Mouse (Mus musculus): ENCODE measurements at regions not wholly inside any gene's neighbourhood (a gene's known extent, or its start where the extent isn't known, plus 50 kb on each side); places are given as distances from the start of the nearest gene placed in this dataset.

GRCm38 (mm10) chr4:105326989-105327388 is 169.8 kb downstream of the Plpp3 start:
- no peak for DNase-seq (ENCODE audit: low spot score in 2 of 2)

GRCm38 (mm10) chr4:105327711-105328471 is 170.7 kb downstream of the Plpp3 start:
- DNase-seq (ENCODE audit: low spot score in 2 of 2), result no peak

GRCm38 (mm10) chr4:105328776-105329175 is 171.6 kb downstream of the Plpp3 start:
- DNase-seq (ENCODE audit: low spot score in 2 of 2), result peak in 1 of 2 experiments; percentile 10

GRCm38 (mm10) chr4:105332081-105332480 is 174.9 kb downstream of the Plpp3 start:
- DNase-seq (ENCODE audit: low spot score in 2 of 2), result no peak

- DNase-seq (ENCODE audit: low spot score in 2 of 2), result no peak
These were observed 178.7 kb downstream of the Plpp3 start for GRCm38 (mm10) chr4:105335872-105336271.

GRCm38 (mm10) chr4:105336557-105336956 is 179.4 kb downstream of the Plpp3 start:
- no peak for DNase-seq (ENCODE audit: low spot score in 2 of 2)

- DNase-seq (ENCODE audit: low spot score in 2 of 2), result no peak
These were observed 181.0 kb downstream of the Plpp3 start for GRCm38 (mm10) chr4:105338131-105338530.

GRCm38 (mm10) chr4:105338861-105339260 is 181.7 kb downstream of the Plpp3 start:
- DNase-seq (ENCODE audit: low spot score in 2 of 2), result no peak

DNA sequence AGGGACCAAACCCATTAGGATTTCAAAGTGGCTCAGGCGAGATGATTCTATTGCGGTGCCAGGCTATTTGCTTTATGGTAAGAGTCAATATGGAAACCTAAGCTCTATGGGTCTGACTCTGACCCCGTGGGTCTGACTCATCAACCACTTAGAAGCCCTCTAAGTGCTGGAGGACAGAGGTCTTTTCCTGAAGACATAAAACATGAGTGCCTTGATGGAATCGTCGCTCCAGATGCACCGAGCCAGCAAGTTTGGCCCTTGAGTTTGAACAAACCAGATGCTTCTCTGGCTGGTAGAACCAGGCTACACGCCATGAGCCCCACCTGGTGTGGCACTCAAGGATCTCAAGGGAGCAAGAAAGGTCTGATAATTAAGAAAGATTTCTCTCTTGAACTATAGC is 184.1 kb downstream of the Plpp3 start:
- no peak for DNase-seq (ENCODE audit: low spot score in 2 of 2)

DNA sequence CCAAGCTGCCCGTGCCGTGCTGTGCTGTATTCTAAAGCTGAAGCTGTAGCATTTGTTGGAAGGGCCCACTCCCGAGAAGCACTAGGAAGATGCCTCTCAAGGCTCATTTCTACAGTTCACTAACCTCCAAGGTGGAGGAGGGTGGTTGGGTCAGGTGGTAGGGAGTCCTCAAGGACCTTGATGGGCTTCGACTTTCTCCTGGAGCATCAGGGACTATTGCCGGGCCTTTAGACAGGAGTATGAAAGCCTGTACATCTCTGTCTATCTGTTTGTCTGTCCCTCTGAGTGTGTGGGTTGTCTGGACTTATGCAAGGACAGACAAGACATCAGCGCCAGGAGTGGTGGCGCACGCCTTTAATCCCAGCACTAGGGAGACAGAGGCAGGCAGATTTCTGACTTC is 189.7 kb downstream of the Plpp3 start:
- no peak for DNase-seq (ENCODE audit: low spot score in 2 of 2)

- DNase-seq (ENCODE audit: low spot score in 2 of 2), result no peak
These were observed 190.8 kb downstream of the Plpp3 start for GRCm38 (mm10) chr4:105347911-105348310.

DNA sequence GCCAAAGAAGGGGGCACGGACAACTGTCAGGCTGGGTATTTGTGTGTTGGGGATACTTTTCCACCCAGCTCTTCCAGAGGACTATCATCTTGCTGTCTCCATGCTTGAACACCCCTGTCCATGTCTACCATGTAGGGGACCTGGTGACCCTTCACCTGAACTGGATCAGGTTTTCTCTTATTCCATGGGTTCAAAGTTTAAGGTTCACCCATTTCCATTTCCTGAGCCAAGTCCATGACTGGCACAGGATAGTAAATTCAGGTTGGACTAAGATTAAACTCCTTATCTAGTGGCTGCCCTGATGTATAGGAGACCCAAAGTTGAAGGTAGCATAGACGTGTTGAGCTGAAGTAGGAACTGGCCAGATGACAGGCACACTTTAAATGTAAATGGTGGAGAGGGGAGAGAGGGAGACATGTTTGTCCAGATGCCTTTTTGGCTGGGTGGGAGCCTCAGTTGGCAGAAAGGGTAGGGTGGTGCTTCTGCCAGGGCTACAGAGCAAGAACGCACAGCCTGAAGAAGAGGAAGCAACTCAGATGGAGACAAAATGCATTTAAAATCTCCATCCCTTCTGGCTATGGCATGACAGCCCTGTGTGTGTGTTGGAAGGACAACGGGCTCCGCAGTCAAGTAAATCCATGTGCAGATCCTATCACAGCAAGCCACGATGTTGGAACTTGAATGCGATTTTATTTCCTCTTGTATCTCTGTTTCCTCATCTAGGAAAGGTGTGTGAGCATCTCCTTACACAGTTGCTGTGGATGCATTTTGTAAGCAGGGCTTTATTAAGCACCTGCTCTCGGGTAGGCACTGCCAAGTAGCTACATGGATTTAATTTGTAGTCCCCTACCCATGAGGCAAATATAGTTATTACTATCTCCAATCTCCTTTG is 192.4 kb downstream of the Plpp3 start:
- DNase-seq (ENCODE audit: low spot score in 2 of 2), result no peak

DNA sequence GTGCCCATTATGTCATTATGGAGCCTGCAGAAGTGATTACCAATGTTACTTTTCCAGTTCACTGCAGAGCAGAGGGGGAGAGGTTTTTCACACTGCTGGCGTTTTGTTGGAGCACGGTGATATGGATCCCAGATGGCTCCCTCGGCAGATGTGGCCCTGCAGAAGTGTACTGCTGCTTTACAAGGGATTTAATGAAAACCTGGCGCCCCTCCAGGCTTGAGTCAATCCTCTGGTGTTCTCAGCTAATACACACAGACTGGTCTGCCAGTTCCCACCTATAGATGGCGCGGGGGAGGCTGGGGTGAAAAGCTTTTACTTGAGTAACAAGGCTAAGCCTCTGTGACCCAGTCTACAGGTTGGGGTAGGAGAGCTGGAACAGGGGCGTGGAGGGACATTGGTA is 195.2 kb downstream of the Plpp3 start:
- no peak for DNase-seq (ENCODE audit: low spot score in 2 of 2)

DNA sequence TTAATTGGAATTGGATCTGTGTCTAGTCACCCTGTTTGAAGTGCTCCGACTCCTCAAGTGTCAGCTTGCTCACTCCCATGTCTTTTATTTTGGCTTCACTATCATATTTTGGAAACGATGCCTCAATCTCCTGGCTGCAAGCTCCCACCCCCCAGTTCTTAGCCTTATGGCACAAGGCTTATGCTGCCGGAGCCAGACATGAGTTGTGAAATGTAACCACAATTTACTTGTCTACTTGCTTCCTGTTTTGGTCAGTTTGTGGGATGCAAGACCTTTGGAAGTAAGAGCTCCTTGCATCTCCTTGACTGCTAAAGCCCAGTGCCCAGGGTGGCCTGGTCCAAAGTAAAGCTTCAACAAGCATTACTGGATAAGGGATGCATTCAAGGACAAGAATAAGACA is 195.8 kb downstream of the Plpp3 start:
- DNase-seq (ENCODE audit: low spot score in 2 of 2), result no peak

GRCm38 (mm10) chr4:105354097-105354496 is 196.9 kb downstream of the Plpp3 start:
- no peak for DNase-seq (ENCODE audit: low spot score in 2 of 2)

DNA sequence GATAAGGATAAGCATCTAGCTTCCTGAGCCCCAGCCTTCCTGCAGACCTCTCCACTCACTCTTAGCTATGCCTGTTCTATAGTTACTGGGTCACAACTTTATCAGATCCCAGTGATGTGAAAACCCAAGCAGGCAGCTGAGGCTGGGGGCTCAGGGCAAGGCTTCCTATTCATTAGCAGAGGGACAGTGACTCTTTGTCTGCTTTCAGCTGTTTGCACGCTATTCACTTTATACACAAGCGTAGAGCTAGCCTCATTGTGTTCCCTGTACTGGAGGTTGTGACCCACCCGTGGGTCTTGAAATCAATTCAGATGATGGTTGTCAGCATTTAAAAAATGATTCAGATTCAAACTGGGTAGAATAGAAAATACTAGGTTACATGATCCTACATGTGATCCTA is 199.5 kb downstream of the Plpp3 start:
- no peak for DNase-seq (ENCODE audit: low spot score in 2 of 2)

DNA sequence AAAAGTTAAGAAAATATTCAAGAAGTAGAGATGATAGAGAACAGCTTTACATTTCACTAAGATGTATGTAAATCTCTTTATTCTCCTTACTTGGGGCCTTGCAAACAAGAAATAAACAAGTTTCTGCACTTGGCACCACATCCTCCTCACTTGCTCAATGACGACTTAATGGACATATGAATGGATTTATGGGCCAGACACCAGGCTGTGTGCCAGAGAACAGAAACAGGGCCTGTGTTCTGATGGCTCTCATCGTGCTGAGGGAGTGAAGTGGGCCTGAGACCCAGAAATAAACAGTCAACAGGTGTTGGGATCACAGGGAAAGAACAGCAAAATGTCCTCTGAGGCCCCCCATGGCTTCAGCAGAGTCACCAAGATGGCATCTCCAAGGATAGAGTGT is 201.6 kb downstream of the Plpp3 start:
- no peak for DNase-seq (ENCODE audit: low spot score in 2 of 2)

DNA sequence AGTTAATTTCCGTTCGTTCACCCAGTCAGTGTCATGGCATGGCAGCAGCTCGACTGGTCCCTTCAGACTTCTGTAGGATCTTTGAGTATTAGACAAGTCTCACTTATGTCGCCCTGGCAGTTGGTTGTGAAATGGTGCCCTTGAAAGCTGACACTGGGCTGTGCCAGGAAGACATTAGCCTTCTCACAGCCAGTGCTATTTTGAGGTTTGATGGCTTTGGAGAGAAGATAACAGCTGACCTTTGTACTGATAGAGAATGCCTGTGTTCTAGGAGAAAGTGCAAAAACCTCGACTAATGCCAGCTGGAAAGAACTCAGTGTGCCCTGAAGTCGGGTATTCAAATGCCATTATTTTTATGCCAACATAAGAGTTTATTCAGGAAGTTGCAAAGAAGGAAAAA is 207.3 kb downstream of the Plpp3 start:
- no peak for DNase-seq (ENCODE audit: low spot score in 2 of 2)

DNA sequence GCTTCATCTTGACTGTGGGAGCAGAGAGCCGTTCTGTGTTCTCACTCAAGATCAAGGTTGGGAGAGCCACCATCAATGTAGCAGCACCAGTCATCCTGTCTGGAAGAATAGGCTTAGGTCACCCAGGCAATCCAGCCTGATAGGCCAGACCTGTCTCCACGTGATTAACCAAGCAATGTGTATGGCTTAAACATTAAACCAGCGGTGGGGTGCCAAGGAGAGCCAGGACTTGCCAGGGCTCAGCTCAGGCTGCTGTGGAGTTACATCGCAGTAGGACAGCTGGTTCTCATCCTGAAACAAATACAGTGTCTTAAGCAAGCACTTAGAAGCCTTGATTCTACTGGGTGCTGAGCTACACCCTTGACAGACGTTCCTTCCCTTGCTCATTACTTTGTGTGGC is 207.9 kb downstream of the Plpp3 start:
- no peak for DNase-seq (ENCODE audit: low spot score in 2 of 2)

GRCm38 (mm10) chr4:105376591-105376990 is 219.4 kb downstream of the Plpp3 start:
- DNase-seq (ENCODE audit: low spot score in 2 of 2), result no peak

DNA sequence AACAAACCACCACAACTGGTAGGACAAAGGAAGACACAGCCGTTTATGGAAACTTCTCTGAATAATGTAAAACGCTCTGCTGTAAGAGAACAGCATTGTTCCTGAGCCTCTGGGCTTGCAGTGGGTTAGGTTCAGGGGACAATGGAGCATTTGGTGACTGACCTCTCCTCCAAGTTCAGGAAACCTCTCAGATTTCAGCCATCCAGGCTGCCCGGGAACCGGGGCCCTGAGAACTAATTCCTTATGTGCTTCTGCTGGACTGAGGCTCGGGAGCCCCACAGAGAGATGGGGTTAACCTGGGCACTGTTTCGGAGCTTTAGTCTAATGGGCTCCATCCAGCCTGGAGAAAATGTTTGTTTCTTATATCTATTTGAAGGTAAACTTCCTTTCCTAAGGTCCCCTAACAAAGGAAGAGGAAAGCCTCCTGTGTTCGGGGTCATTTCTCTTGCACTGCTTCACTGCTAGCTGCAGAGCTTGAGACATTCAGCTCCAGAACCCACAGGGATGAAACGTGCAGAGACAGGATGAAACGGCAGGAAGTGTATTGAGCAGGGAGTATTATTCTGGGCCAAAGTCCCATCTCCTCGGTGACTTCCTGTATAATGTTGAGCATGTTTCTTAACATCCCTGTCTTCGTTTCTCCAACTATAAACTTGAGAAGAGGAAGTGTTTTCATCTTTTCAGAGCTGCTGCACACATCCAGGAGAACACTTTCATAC is 220.5 kb downstream of the Plpp3 start:
- DNase-seq (ENCODE audit: low spot score in 2 of 2), result no peak

GRCm38 (mm10) chr4:105384826-105385225 is 227.7 kb downstream of the Plpp3 start:
- no peak for DNase-seq (ENCODE audit: low spot score in 2 of 2)

All from adrenal gland, postnatal 4 days (tissue).